Mouse (Mus musculus): ENCODE measurements around the gene Upk1a. TPM values are rescaled to one million over a fixed set of nuclear protein-coding genes. Genes with fewer than 3 reads are reported as not detected.
A peak's percentile ranks its signal among the peaks of the same experiment; 100 is the strongest.

Gene Upk1a
- polyA plus RNA-seq, 1 experiment from 2014 or later = 7.4 TPM

- Histone ChIP-seq H3K4me2 (peak overlapping the region; percentile 33), H3K4me3 (replicated peaks) (no peak overlapping the region), H3K9me3 (no peaks in the 10 kb centered on the region), H3K27me3 (replicated peaks) (no peaks in the 10 kb centered on the region), H3K36me3 (no peaks in the 10 kb centered on the region), H3K4me1 (0 out of 2 replicates have a peak, but pooled peaks cover 16% of the 10 kb centered on the region), H3K9ac (no peak overlapping the region), H3K27ac (peak overlapping the region; percentile 83)
- WGBS = 1% methylated on average over 16 of the region's 16 CpGs
- ATAC-seq (ENCODE audit: insufficient read depth, low FRiP score, low read depth) = peak; percentile 91
Measured at GRCm38 (mm10) chr7:30599933-30600353, 12.7 kb downstream of the Upk1a start.

GRCm38 (mm10) chr7:30598786-30599185 is 13.9 kb downstream of the Upk1a start, which contains the start of gene Zbtb32:
Gene Zbtb32 (minus strand): TSS chr7:30598909.
- ATAC-seq (ENCODE audit: insufficient read depth, low FRiP score, low read depth) = no peak
- 92% methylated on average over 12 of the region's 12 CpGs for WGBS
- Histone ChIP-seq H3K36me3 (no peaks in the 10 kb centered on the region), H3K27ac (peak within 1 kb of the TSS; percentile 67), H3K9ac (no peak within 1 kb of the TSS), H3K27me3 (replicated peaks) (no peaks in the 10 kb centered on the region), H3K9me3 (no peaks in the 10 kb centered on the region), H3K4me1 (0 out of 2 replicates have a peak, but pooled peaks cover 16% of the 10 kb centered on the region), H3K4me2 (peak within 1 kb of the TSS; percentile 26; the same call in 1 of the 2 replicates), H3K4me3 (replicated peaks) (no peak within 1 kb of the TSS)

DNA sequence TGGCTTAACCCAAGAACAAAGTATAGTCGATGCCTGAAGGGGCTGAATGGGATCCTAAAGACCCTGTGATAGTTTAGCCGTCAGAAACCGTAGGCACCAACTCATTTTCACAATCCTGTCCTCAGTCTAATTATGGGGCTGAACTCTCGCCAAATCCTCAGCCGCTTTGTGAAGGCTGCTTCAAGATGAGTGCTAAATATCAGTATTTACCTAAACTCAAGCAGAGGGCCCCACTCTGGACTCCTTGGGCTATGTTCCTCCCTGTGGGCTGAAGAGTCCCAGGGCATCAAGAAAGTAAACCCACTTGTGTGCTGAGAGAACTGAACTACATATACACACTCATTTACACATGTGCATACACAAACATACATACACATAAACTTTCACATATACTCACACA is 15.8 kb downstream of the Upk1a start:
- no peak for ATAC-seq (ENCODE audit: insufficient read depth, low FRiP score, low read depth)
- H3K27me3 ChIP-seq (replicated peaks) = no peaks in the 10 kb centered on the region
- 79% methylated on average over 5 of the region's 5 CpGs for WGBS
- 0 out of 2 replicates have a peak, but pooled peaks cover 11% of the 10 kb centered on the region for H3K4me1 ChIP-seq
- H3K27ac ChIP-seq = no peak overlapping the region
- no peaks in the 10 kb centered on the region for H3K36me3 ChIP-seq
- H3K9me3 ChIP-seq = no peaks in the 10 kb centered on the region
- H3K4me3 ChIP-seq (replicated peaks) = no peak overlapping the region
- no peak overlapping the region for H3K4me2 ChIP-seq
- H3K9ac ChIP-seq = no peak overlapping the region

- 72% methylated on average over 5 of the region's 5 CpGs for WGBS
Measured at GRCm38 (mm10) chr7:30596093-30596492, 16.6 kb downstream of the Upk1a start.

GRCm38 (mm10) chr7:30594510-30595024 is 18.1 kb downstream of the Upk1a start:
- no peak overlapping the region for H3K27ac ChIP-seq
- no peak overlapping the region for H3K4me3 ChIP-seq (replicated peaks)
- H3K9ac ChIP-seq = no peak overlapping the region
- 76% methylated on average over 3 of the region's 4 CpGs for WGBS
- ATAC-seq (ENCODE audit: insufficient read depth, low FRiP score, low read depth) = no peak
- no peaks in the 10 kb centered on the region for H3K9me3 ChIP-seq
- peaks cover 7% of the 10 kb centered on the region for H3K4me1 ChIP-seq
- no peak overlapping the region for H3K4me2 ChIP-seq
- H3K27me3 ChIP-seq (replicated peaks) = no peaks in the 10 kb centered on the region
- no peaks in the 10 kb centered on the region for H3K36me3 ChIP-seq

More at GRCm38 (mm10) chr7:30596093-30596492, 16.6 kb downstream of the Upk1a start:
- Histone ChIP-seq H3K9ac (no peak overlapping the region), H3K4me2 (no peak overlapping the region), H3K9me3 (no peaks in the 10 kb centered on the region), H3K27ac (no peak overlapping the region), H3K36me3 (no peaks in the 10 kb centered on the region), H3K4me3 (replicated peaks) (no peak overlapping the region), H3K27me3 (replicated peaks) (no peaks in the 10 kb centered on the region), H3K4me1 (0 out of 2 replicates have a peak, but pooled peaks cover 11% of the 10 kb centered on the region)
- no peak for ATAC-seq (ENCODE audit: insufficient read depth, low FRiP score, low read depth)

DNA sequence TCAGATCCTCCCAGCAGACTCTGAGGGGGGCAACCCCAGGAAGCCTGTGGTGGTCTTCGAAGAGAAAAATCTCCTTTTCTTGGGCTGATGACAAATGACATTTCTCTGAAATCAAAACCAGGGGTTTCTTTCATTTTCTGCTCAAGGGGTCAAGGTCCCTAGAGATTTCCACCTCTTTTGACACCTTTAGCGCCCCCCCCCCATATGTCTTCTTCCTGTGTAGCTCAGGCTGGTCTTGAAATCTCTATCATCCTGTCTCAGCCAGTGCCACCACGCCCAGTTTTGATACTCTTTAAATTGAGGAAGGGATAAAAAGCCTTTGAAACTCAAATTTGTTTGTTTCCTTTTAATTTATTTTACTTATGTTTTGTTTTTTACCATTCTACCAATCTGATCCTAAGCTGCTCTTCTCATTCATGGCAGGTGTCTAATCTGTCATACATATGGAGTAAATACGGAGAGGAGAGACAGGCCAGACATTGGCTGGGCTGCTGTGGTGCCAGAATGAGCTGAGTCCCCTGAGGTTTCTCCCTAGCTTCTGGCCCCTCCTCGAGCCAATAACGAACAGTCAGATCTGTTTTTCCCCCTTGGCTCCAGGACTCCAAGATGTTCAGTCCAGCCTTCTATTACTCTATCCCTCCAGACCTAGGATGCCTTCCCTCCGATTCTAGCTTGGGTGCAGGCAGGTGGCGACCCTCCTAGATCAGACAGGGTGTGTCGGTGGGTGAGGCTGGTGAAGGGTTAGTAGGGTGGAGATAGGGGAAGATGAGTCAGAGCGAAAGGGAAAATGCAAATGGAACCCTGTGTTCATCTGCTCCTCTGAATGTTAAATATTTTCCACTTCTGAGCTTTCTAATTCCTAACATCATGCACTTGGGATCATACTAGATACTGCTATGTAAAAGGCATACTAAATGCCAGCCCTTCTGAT is 18.8 kb downstream of the Upk1a start:
- no peaks in the 10 kb centered on the region for H3K27me3 ChIP-seq (replicated peaks)
- no peaks in the 10 kb centered on the region for H3K9me3 ChIP-seq
- no peaks in the 10 kb centered on the region for H3K36me3 ChIP-seq
- peaks cover 6% of the 10 kb centered on the region for H3K4me1 ChIP-seq
- H3K9ac ChIP-seq = no peak overlapping the region
- no peak overlapping the region for H3K27ac ChIP-seq
- 70% methylated on average over 10 of the region's 10 CpGs for WGBS
- no peak for ATAC-seq (ENCODE audit: insufficient read depth, low FRiP score, low read depth)
- no peak overlapping the region for H3K4me3 ChIP-seq (replicated peaks)
- no peak overlapping the region for H3K4me2 ChIP-seq

DNA sequence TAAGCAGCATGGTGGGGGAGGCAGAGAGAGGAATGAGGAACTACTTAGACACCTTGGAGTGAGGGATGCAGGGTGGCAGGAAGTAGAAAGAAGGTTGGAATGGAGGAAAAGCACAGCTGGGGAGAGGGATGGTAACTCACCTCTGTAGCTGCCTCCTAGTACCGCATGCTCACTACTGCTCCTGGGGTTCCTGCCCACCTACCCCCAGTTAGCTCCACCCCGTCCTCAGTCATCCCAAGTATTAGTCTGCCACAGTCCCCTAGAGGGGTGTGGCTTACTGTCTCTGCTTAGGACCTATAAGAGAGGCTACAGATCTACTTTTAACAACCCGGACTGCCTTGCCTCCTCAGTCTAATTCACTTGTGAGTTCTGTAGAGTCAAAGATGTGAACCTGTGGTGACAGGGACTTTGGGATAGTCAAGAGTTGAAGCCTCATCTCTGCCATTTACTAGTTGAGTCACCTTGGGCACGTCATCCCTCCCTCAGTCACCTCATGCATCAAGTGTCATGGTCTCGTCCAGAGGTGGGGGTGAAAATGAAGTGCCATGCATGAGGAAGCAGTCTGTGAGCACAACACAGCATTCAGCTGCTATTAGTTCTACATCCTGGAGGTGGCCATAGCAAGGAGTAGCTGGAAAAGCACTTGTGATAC is 19.7 kb downstream of the Upk1a start:
- H3K4me2 ChIP-seq = no peak overlapping the region
- H3K4me3 ChIP-seq (replicated peaks) = no peak overlapping the region

DNA sequence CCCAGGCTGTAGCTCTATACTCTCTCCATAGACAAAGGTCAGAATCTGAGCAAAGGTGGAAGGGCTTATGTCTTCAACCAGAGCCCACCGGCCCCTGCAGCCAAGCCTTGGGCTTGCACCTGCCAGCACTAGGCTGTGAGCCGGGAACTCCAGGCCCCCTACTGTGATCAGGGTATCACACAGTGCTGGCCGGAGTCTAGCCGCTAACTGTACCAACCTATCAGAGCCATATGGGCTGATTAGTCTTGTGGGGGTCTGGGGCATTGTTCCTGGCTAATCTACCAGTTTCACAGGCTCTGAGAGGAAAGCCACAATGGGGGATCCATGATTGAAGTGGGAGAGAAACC is 21.1 kb downstream of the Upk1a start:
- no peaks in the 10 kb centered on the region for H3K9me3 ChIP-seq
- H3K27me3 ChIP-seq (replicated peaks) = no peaks in the 10 kb centered on the region
- peaks cover 16% of the 10 kb centered on the region for H3K4me1 ChIP-seq
- H3K36me3 ChIP-seq = peaks cover 5% of the 10 kb centered on the region
- no peak overlapping the region for H3K4me2 ChIP-seq
- ATAC-seq (ENCODE audit: insufficient read depth, low FRiP score, low read depth) = no peak
- 61% methylated on average over 4 of the region's 4 CpGs for WGBS
- H3K27ac ChIP-seq = no peak overlapping the region
- no peak overlapping the region for H3K4me3 ChIP-seq (replicated peaks)
- H3K9ac ChIP-seq = no peak overlapping the region

More for the DNA sequence above, 19.7 kb downstream of the Upk1a start:
- H3K27ac ChIP-seq = no peak overlapping the region
- 42% methylated on average over 5 of the region's 5 CpGs for WGBS
- H3K36me3 ChIP-seq = no peaks in the 10 kb centered on the region
- peaks cover 6% of the 10 kb centered on the region for H3K4me1 ChIP-seq
- H3K27me3 ChIP-seq (replicated peaks) = no peaks in the 10 kb centered on the region
- no peaks in the 10 kb centered on the region for H3K9me3 ChIP-seq
- H3K9ac ChIP-seq = no peak overlapping the region
- ATAC-seq (ENCODE audit: insufficient read depth, low FRiP score, low read depth) = no peak

- no peak overlapping the region for H3K27ac ChIP-seq
- no peak for ATAC-seq (ENCODE audit: insufficient read depth, low FRiP score, low read depth)
- no peak overlapping the region; the same call in 1 of the 2 replicates for H3K4me2 ChIP-seq
- H3K4me1 ChIP-seq = peaks cover 18% of the 10 kb centered on the region
- H3K27me3 ChIP-seq (replicated peaks) = no peaks in the 10 kb centered on the region
- H3K4me3 ChIP-seq (replicated peaks) = no peak overlapping the region
- H3K9me3 ChIP-seq = no peaks in the 10 kb centered on the region
- 86% methylated on average over 9 of the region's 9 CpGs for WGBS
- no peak overlapping the region for H3K9ac ChIP-seq
- H3K36me3 ChIP-seq = peaks cover 10% of the 10 kb centered on the region
Measured at GRCm38 (mm10) chr7:30590927-30591604, 21.6 kb downstream of the Upk1a start.

- Histone ChIP-seq H3K4me2 (peak overlapping the region; percentile 77), H3K9me3 (no peaks in the 10 kb centered on the region), H3K36me3 (peaks cover 24% of the 10 kb centered on the region), H3K4me3 (replicated peaks) (peak overlapping the region; percentile 98), H3K27me3 (replicated peaks) (no peaks in the 10 kb centered on the region), H3K4me1 (peaks cover 18% of the 10 kb centered on the region), H3K27ac (peak overlapping the region; percentile 95), H3K9ac (peak overlapping the region; percentile 26; the same call in 1 of the 2 replicates)
- 24% methylated on average over 39 of the region's 40 CpGs for WGBS
- peak; percentile 57 for ATAC-seq (ENCODE audit: insufficient read depth, low FRiP score, low read depth)
Measured at GRCm38 (mm10) chr7:30589435-30590301, 23.0 kb downstream of the Upk1a start.
